Mouse (Mus musculus) spleen, adult 2 months (tissue): ENCODE measurements around the gene Nav2.

Experiments
- CTCF ChIP-seq: fragments of 200-500 bp; IDR thresholded peaks from 2 replicates; pipeline ENCODE4 v1.5.1; 2011; ENCODE audit warnings: mild to moderate bottlenecking, inconsistent platforms; ENCODE audit not compliant: insufficient read depth, insufficient read length, insufficient replicate concordance; ENCODE audit errors: extremely low read depth
- POLR2A ChIP-seq: fragments of 200-500 bp; IDR thresholded peaks from 2 replicates; pipeline ENCODE4 v1.6.1; 2011; ENCODE audit warnings: low read depth, low read length, inconsistent platforms

GRCm38 (mm10) chr7:49315033-49315432, 406.5 kb downstream of the Nav2 start:
- TF ChIP-seq POLR2A: no peak
- no peak for TF ChIP-seq CTCF
